Mouse (Mus musculus) retina, postnatal 1 day (tissue): Measurements from ENCODE around the gene Ncoa1.
"Not testable (repeated sequence)": the region's sequence is repeated elsewhere in the genome, so short reads cannot be mapped to it uniquely, and the experiment has no call there.

ENCODE experiments used
- DNase-seq: peaks from one replicate; pipeline ENCODE4 v3.0.0-alpha.2; 2012

The Ncoa1 gene

GRCm38 (mm10) chr12:4299300-4299699, 177.7 kb downstream of the Ncoa1 start:
- DNase-seq, result no peak

- no peak for DNase-seq
These were observed 178.4 kb downstream of the Ncoa1 start for GRCm38 (mm10) chr12:4298626-4299025.

GRCm38 (mm10) chr12:4295881-4296280, 181.1 kb downstream of the Ncoa1 start:
- no peak for DNase-seq

GRCm38 (mm10) chr12:4295281-4295680, 181.7 kb downstream of the Ncoa1 start:
- no peak for DNase-seq

- DNase-seq, result no peak
These were observed 183.2 kb downstream of the Ncoa1 start for GRCm38 (mm10) chr12:4293813-4294212.

- peak; percentile 31 for DNase-seq
These were observed 191.8 kb downstream of the Ncoa1 start for GRCm38 (mm10) chr12:4285186-4285585.

GRCm38 (mm10) chr12:4279878-4280277, 197.1 kb downstream of the Ncoa1 start:
- no peak for DNase-seq

GRCm38 (mm10) chr12:4278978-4279755, 197.8 kb downstream of the Ncoa1 start:
- no peak for DNase-seq

- DNase-seq, result no peak
These were observed 205.9 kb downstream of the Ncoa1 start for GRCm38 (mm10) chr12:4271078-4271477.

- DNase-seq, result no peak
These were observed 209.2 kb downstream of the Ncoa1 start for GRCm38 (mm10) chr12:4267765-4268164.

GRCm38 (mm10) chr12:4252742-4253655, 224.0 kb downstream of the Ncoa1 start:
- no peak for DNase-seq

- no peak for DNase-seq
These were observed 227.2 kb downstream of the Ncoa1 start for GRCm38 (mm10) chr12:4249786-4250185.

- no peak for DNase-seq
These were observed 231.2 kb downstream of the Ncoa1 start for GRCm38 (mm10) chr12:4245742-4246141.

- DNase-seq, result no peak
These were observed 233.2 kb downstream of the Ncoa1 start for GRCm38 (mm10) chr12:4243805-4244204.

- not testable (repeated sequence) for DNase-seq
These were observed 236.7 kb downstream of the Ncoa1 start for GRCm38 (mm10) chr12:4240281-4240680.

GRCm38 (mm10) chr12:4237481-4237880, 239.5 kb downstream of the Ncoa1 start:
- no peak for DNase-seq

- peak; percentile 98 for DNase-seq
These were observed 243.1 kb downstream of the Ncoa1 start, which contains the start of the genes Ptrhd1 and Cenpo for GRCm38 (mm10) chr12:4233572-4234508. Gene Ptrhd1, plus strand, starts transcription at chr12:4234027. Gene Cenpo, minus strand, starts transcription at chr12:4234294.

GRCm38 (mm10) chr12:4232777-4233176, 244.2 kb downstream of the Ncoa1 start:
- DNase-seq, result no peak

- DNase-seq, result no peak
These were observed 246.8 kb downstream of the Ncoa1 start for GRCm38 (mm10) chr12:4230156-4230555.

- no peak for DNase-seq
These were observed 264.1 kb downstream of the Ncoa1 start for GRCm38 (mm10) chr12:4212908-4213307.

GRCm38 (mm10) chr12:4211174-4211573, 265.8 kb downstream of the Ncoa1 start:
- no peak for DNase-seq

GRCm38 (mm10) chr12:4209196-4209595, 267.8 kb downstream of the Ncoa1 start:
- DNase-seq, result no peak
